Comparison of ENCODE assay signal across 8 mouse cellular contexts in the genomic region with DNA sequence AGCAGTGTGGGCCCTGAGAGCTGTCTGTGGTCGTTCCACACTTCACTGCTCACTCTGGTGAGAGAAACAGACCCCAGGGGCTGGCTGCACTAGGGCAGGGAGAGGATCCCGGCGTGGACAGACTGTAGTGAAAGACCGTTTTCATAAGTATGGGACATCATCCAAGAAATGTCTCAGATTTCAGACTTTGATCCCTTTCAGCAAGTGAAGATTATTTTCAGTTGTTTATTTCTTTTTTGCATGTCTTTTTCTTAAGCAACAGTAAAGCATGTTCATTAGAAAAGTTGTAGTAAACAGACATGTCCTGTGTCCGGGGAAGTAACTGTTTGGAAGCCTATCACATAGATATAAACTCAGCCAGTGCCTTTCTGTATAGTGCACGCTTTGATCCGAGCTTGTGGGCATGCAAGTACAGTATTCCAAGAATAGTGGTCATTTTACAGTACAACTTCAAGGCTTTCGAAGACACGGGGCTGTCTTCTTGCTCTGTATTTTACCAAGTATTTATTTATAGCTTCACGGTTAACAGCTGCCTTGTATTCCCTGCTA. TPM values are rescaled to one million over a fixed set of nuclear protein-coding genes. Genes with fewer than 3 reads are reported as not detected.
A peak's percentile ranks its signal among the peaks of the same experiment; 100 is the strongest.
DNase-seq lines count a peak whose midpoint lies in the region; ATAC-seq lines count a peak whose summit lies in the region.

No protein-coding gene starts in this region.

- ATAC-seq in neural tube, embryonic 12.5 days (ENCODE audit: low FRiP score, low read depth) = no peak
- ATAC-seq in limb, embryonic 12.5 days (ENCODE audit: insufficient number of reproducible peaks, insufficient read depth, low FRiP score, low TSS enrichment, low read depth) = no peak
- ATAC-seq in stomach, embryonic 15.5 days (ENCODE audit: insufficient read depth, low FRiP score, low read depth) = no peak

- no peaks in the 10 kb centered on the region for H3K9me3 ChIP-seq in neural tube, embryonic 12.5 days
- H3K9me3 ChIP-seq in limb, embryonic 12.5 days = no peaks in the 10 kb centered on the region
- no peaks in the 10 kb centered on the region for H3K9me3 ChIP-seq in stomach, embryonic 15.5 days

- H3K36me3 ChIP-seq in neural tube, embryonic 12.5 days = no peaks in the 10 kb centered on the region
- no peaks in the 10 kb centered on the region for H3K36me3 ChIP-seq in limb, embryonic 12.5 days
- H3K36me3 ChIP-seq in stomach, embryonic 15.5 days = no peaks in the 10 kb centered on the region

- 65% methylated on average over 10 of the region's 10 CpGs for WGBS in neural tube, embryonic 12.5 days
- 61% methylated on average over 10 of the region's 10 CpGs for WGBS in limb, embryonic 12.5 days
- 38% methylated on average over 10 of the region's 10 CpGs for WGBS in stomach, embryonic 15.5 days

- peak; percentile 33 to 49 for DNase-seq in cerebellum, postnatal 14 days
- no peak for DNase-seq in cerebellum, adult 11 months
- no peak for DNase-seq in neural tube, embryonic 10.5 days (ENCODE audit: extremely low spot score, low spot score)
- no peak for DNase-seq in frontal cortex, postnatal 25 days (ENCODE audit: low spot score in 2 of 2)
- no peak for DNase-seq in layer of hippocampus, adult 9-11 months

- no peaks in the 10 kb centered on the region for H3K27me3 ChIP-seq in neural tube, embryonic 12.5 days (replicated peaks)
- H3K27me3 ChIP-seq in limb, embryonic 12.5 days = no peaks in the 10 kb centered on the region
- no peaks in the 10 kb centered on the region for H3K27me3 ChIP-seq in stomach, embryonic 15.5 days (replicated peaks)

- no peak overlapping the region for H3K9ac ChIP-seq in neural tube, embryonic 12.5 days
- H3K9ac ChIP-seq in limb, embryonic 12.5 days (replicated peaks) = no peak overlapping the region
- H3K9ac ChIP-seq in stomach, embryonic 15.5 days = no peak overlapping the region

- no peaks in the 10 kb centered on the region; the same call in 1 of the 2 replicates for H3K4me1 ChIP-seq in neural tube, embryonic 12.5 days
- H3K4me1 ChIP-seq in limb, embryonic 12.5 days (replicated peaks) = peaks cover 16% of the 10 kb centered on the region
- H3K4me1 ChIP-seq in stomach, embryonic 15.5 days = 0 out of 2 replicates have a peak, but pooled peaks cover 4% of the 10 kb centered on the region

- H3K4me2 ChIP-seq in neural tube, embryonic 12.5 days (replicated peaks) = peak overlapping the region; percentile 10; the same call in 1 of the 2 replicates
- peak overlapping the region; percentile 28 for H3K4me2 ChIP-seq in limb, embryonic 12.5 days
- peak overlapping the region; percentile 24 for H3K4me2 ChIP-seq in stomach, embryonic 15.5 days

- H3K4me3 ChIP-seq in neural tube, embryonic 12.5 days = no peak overlapping the region
- H3K4me3 ChIP-seq in limb, embryonic 12.5 days (replicated peaks) = no peak overlapping the region
- no peak overlapping the region for H3K4me3 ChIP-seq in stomach, embryonic 15.5 days (replicated peaks)

- no peak overlapping the region for H3K27ac ChIP-seq in neural tube, embryonic 12.5 days
- no peak overlapping the region; the same call in 1 of the 2 replicates for H3K27ac ChIP-seq in limb, embryonic 12.5 days
- no peak overlapping the region for H3K27ac ChIP-seq in stomach, embryonic 15.5 days

RNA-seq across cellular contexts. Expression of a gene that starts 34.0 kb away (rescaled TPM):
- polyA plus RNA-seq in neural tube, embryonic 12.5 days (2016; fragmentation: Nextera tagmentation; extraction: Ambion mirVana) = not detected in 2 replicates
- not detected in 2 replicates for polyA plus RNA-seq in limb, embryonic 12.5 days (2016; fragmentation: Nextera tagmentation; extraction: Ambion mirVana)
- not detected in 2 replicates for polyA plus RNA-seq in stomach, embryonic 15.5 days (2015; fragmentation: Nextera tagmentation; extraction: Ambion mirVana)

Comparison
In these comparisons a context has a peak if more than half of its experiments do, and no peak if none do; other contexts are left out.
1. DNase-seq: peak in cerebellum, postnatal 14 days (2 of 2); none in cerebellum, adult 11 months (single experiment), neural tube, embryonic 10.5 days (single experiment), frontal cortex, postnatal 25 days (0 of 2) and layer of hippocampus, adult 9-11 months (single experiment).
2. Peak in every context shown above with its lines, with median percentiles within 50 percentile points of each other: H3K4me2 ChIP-seq.